Mouse (Mus musculus) stomach, postnatal 0 days (tissue): ENCODE data around the gene Crtc1.

ENCODE experiments used
- CTCF ChIP-seq: IDR thresholded peaks from 2 replicates; pipeline ENCODE4 v1.5.1; 2016; ENCODE audit warnings: antibody characterized with exemption, low read depth, mild to moderate bottlenecking, moderate library complexity
- EP300 ChIP-seq: optimal IDR thresholded peaks from 2 replicates; pipeline ENCODE3; 2016; ENCODE audit warnings: antibody characterized with exemption

DNA sequence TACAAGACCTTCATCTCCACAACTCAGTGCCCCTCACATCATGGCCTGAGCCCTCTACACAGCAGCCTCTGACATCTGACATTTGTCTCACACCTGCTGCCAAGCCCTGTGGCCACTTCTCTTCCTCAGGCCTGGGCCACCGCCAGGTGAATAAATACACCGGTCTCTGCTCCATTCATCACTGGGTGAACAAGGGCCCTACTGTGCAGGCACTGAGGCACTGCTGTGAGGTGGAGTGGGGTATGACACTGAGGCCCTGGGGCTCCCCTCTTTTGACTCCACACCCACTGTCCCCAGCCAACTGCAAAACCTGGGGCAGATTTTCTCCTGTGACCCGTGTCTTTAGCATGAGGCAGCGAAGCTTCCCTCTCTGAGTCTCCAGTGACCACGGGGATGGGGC lies 72.8 kb downstream of the Crtc1 start:
- TF ChIP-seq CTCF (no peak), EP300 (no peak)
